Mouse (Mus musculus): ENCODE measurements around the gene Xirp1. TPM values are rescaled to one million over a fixed set of nuclear protein-coding genes. Genes with fewer than 3 reads are reported as not detected.

The Xirp1 gene
- total and polyA plus RNA-seq, 3 experiments = not detected

DNA sequence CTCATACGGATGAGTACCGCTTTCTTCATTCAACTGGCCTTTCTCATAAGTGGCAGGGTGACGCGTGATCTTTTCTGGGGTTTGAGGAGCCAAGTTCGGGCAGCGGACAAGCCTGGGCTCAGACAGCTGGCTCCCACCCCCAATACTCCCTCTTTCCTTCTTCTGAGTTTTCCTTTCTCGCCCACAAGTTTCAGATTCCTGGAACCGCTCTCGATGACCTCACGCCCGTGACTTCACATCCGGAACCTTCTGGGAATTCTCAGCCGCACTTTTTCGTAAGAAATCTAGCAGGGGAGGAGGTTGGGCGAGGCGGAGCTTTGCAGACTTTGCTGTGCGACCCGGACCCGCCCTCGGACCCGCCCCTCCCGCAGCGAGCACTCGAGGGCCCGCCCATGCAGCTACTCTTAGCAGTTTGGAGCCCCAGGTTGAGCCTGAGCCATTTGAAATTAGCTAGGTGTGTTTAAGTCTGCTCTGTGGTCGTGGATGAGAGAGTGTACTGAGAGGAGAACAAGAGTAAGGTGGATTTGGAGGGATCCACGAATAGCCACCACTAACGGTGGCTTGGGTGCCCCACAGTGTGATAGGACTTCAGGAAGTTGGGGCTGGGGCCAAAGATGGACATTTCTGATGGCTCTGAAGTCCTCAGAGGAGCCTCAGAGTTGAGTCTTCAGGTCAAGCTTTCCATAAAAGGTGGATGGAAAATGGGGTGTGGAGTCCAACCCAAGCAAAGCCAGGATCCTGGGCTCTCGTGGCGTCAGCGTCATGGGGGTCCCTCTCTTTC, 21.3 kb downstream of the Xirp1 start:
- Histone ChIP-seq H3K4me1 (ENCODE audit: control insufficient read depth in 1 of 2, insufficient read depth in 2 of 2) (peaks cover 9% of the 10 kb centered on the region in 2 experiments; a peak in 2 of 4 replicates), H3K79me2 (replicated peaks; ENCODE audit: control insufficient read depth, extremely low read depth, insufficient read depth, poor library complexity, severe bottlenecking) (no peaks in the 10 kb centered on the region), H3K9ac (ENCODE audit: insufficient read depth, low read depth) (no peak overlapping the region; the same call in 1 of the 2 replicates), H3K9me3 (replicated peaks; ENCODE audit: low read length) (peaks cover 2% of the 10 kb centered on the region), H3K36me3 (replicated peaks in 1 of 2; ENCODE audit: control insufficient read depth in 1 of 2, insufficient read depth in 1 of 2, low read length in 1 of 2) (no peaks in the 10 kb centered on the region), H3K4me2 (ENCODE audit: insufficient read depth, low read depth, poor library complexity, severe bottlenecking) (peak overlapping the region; percentile 76), H3K4me3 (replicated peaks in 1 of 3; ENCODE audit: low read depth in 2 of 3, low read length in 2 of 3, poor library complexity in 1 of 3) (no peak overlapping the region), H3K27ac (ENCODE audit: insufficient read depth, low read depth) (no peak overlapping the region), H3K27me3 (replicated peaks) (peaks cover 23% of the 10 kb centered on the region)
- TF ChIP-seq SMC3 (IDR thresholded peaks at IDR 0.05; ENCODE audit: low read depth, low read length) (no peak), ZMIZ1 (IDR thresholded peaks at IDR 0.05; ENCODE audit: low read depth, low read length) (0 out of 2 replicates have a peak, but pooled peaks have one; percentile 37), MEF2A (IDR thresholded peaks at IDR 0.05; ENCODE audit: borderline replicate concordance, low read depth, low read length) (0 out of 2 replicates have a peak, but pooled peaks have one; percentile 58), ELF1 (IDR thresholded peaks at IDR 0.05; ENCODE audit: low read depth, low read length) (no peak; the same call in 1 of the 2 replicates), TCF12 (IDR thresholded peaks at IDR 0.05; ENCODE audit: low read depth, low read length) (peak; percentile 53; the same call in 1 of the 2 replicates), MAZ (IDR thresholded peaks at IDR 0.05; ENCODE audit: low read depth, low read length) (0 out of 2 replicates have a peak, but pooled peaks have one; percentile 17), MXI1 (IDR thresholded peaks at IDR 0.05; ENCODE audit: low read depth, low read length) (0 out of 2 replicates have a peak, but pooled peaks have one; percentile 1), BHLHE40 (IDR thresholded peaks at IDR 0.05; ENCODE audit: low read depth, low read length) (peak; percentile 54), UBTF (IDR thresholded peaks at IDR 0.05; ENCODE audit: low read depth, low read length) (no peak), IRF4 (IDR thresholded peaks at IDR 0.05; ENCODE audit: low read depth, low read length) (peak; percentile 68), ETS1 (conservative IDR thresholded peaks at IDR 0.05; ENCODE audit: low read depth, low read length) (peak; percentile 69), POLR2A (IDR thresholded peaks at IDR 0.05; ENCODE audit: low read depth, low read length) (peak; percentile 33; the same call in 1 of the 2 replicates)
- in situ Hi-C loops (cut with MboI; ENCODE audit: low pct_ligation_motif_present, low pct_unique_long_range_greater_than_20kb, low sequenced_read_pairs) = no loop called here
- dilution Hi-C loops (cut with MboI; ENCODE audit: extremely low pct_ligation_motif_present, extremely low pct_unique_long_range_greater_than_20kb, low sequenced_read_pairs) = no loop called here
- DNase-seq (ENCODE audit: extremely low read depth) = no peak

DNA sequence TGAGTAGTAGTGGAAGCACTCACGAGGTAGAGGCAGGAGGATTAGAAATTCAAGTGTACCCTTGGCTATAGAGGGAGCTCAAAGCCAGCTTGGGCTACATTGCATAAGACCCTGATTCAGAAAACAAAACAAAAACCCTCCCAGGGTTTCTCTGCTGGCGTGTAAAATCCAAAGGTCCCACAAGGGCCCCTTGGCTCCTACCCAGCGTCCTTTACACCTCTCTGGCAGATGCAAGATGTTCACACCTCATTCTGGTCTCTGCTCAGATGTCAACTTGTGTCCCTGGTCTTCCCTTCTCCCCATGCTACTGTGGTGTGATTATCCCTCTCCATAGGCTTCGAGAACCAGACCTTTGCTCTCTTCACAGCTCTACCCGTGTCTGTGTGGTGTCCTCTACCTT, 22.6 kb downstream of the Xirp1 start:
- H3K4me3 ChIP-seq (replicated peaks in 1 of 3; ENCODE audit: low read depth in 2 of 3, low read length in 2 of 3, poor library complexity in 1 of 3) = no peak overlapping the region
- no peak overlapping the region for H3K4me2 ChIP-seq (ENCODE audit: insufficient read depth, low read depth, poor library complexity, severe bottlenecking)
- H3K9me3 ChIP-seq (replicated peaks; ENCODE audit: low read length) = peaks cover 4% of the 10 kb centered on the region
- in situ Hi-C loops (cut with MboI; ENCODE audit: low pct_ligation_motif_present, low pct_unique_long_range_greater_than_20kb, low sequenced_read_pairs) (no loop called here), dilution Hi-C loops (cut with MboI; ENCODE audit: extremely low pct_ligation_motif_present, extremely low pct_unique_long_range_greater_than_20kb, low sequenced_read_pairs) (no loop called here)
- no peak overlapping the region for H3K27ac ChIP-seq (ENCODE audit: insufficient read depth, low read depth)
- no peaks in the 10 kb centered on the region for H3K79me2 ChIP-seq (replicated peaks; ENCODE audit: control insufficient read depth, extremely low read depth, insufficient read depth, poor library complexity, severe bottlenecking)
- DNase-seq (ENCODE audit: extremely low read depth) = no peak
- H3K36me3 ChIP-seq (replicated peaks in 1 of 2; ENCODE audit: control insufficient read depth in 1 of 2, insufficient read depth in 1 of 2, low read length in 1 of 2) = no peaks in the 10 kb centered on the region
- TF ChIP-seq ZNF384 (IDR thresholded peaks at IDR 0.05; ENCODE audit: low read depth, low read length) (no peak), TBP (conservative IDR thresholded peaks at IDR 0.05; ENCODE audit: low read depth, low read length) (no peak), POLR2A (IDR thresholded peaks at IDR 0.05; ENCODE audit: low read depth, low read length) (no peak), CTCF (conservative IDR thresholded peaks at IDR 0.05 in 1 of 2, IDR thresholded peaks at IDR 0.05 in 1 of 2; ENCODE audit: low read depth in 2 of 2, low read length in 2 of 2) (no peak), MEF2A (IDR thresholded peaks at IDR 0.05; ENCODE audit: borderline replicate concordance, low read depth, low read length) (no peak), RCOR1 (conservative IDR thresholded peaks at IDR 0.05; ENCODE audit: low read depth, low read length) (no peak), MAZ (IDR thresholded peaks at IDR 0.05; ENCODE audit: low read depth, low read length) (no peak)
- peaks cover 23% of the 10 kb centered on the region for H3K27me3 ChIP-seq (replicated peaks)
- no peak overlapping the region for H3K9ac ChIP-seq (ENCODE audit: insufficient read depth, low read depth)
- peaks cover 9 to 16% of the 10 kb centered on the region in 2 experiments; a peak in 2 of 4 replicates for H3K4me1 ChIP-seq (ENCODE audit: control insufficient read depth in 1 of 2, insufficient read depth in 2 of 2)
